ENCODE assay signal across 15 mouse cellular contexts in the genomic region with DNA sequence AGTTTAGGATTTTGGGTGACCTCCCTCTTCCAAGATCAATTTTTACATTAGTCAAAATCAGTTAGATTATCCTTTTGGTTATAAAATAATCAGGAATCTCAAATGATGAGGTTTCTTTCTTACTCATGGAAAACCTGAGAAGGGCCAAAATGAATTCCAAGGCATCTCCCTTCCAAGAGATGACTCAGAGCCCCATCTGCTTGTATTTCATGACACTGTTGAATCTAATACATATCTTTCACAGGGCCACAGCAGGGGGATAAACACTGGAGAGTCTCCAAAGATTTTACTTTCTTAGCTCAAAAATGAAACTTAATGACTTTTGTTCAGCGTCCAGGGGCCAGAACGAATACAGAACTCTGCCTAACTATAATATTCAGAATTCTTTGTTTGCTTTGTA. TPM values are rescaled to one million over a fixed set of nuclear protein-coding genes. Genes with fewer than 3 reads are reported as not detected.
DNase-seq lines count a peak whose midpoint lies in the region; ATAC-seq and TF ChIP-seq lines count a peak whose summit lies in the region.
"Had no signal": no experiment of that assay in that cellular context is flagged by ENCODE, and none has a peak within 500 bp of the region (broad histone marks: within the 10 kb centered on the region; RNA-seq: fewer than 3 reads in every experiment).

No protein-coding gene starts in this region.

- DNase-seq in cerebellum, postnatal 4 days (ENCODE audit: low spot score in 2 of 2): no peak
- peak; percentile 5 for DNase-seq in lung, embryonic 14.5 days
- no peak for DNase-seq in lung, postnatal 4 days
- peak; percentile 80 for DNase-seq in cerebellum, adult 9-11 months
- no peak for DNase-seq in adrenal gland, adult (ENCODE audit: inconsistent age in 2 of 2, low spot score in 1 of 2)
- DNase-seq: kidney, adult 8-10 months; right cerebral cortex, postnatal 14 days; thymus, postnatal 4 days had no signal

- H3K4me1 ChIP-seq in lung, embryonic 14.5 days (ENCODE audit: insufficient read depth): no peaks in the 10 kb centered on the region
- no peaks in the 10 kb centered on the region for H3K4me1 ChIP-seq in hindbrain, embryonic 16.5 days (ENCODE audit: control insufficient read depth, insufficient read depth, low read depth, low read length)
- H3K4me1 ChIP-seq: forebrain, embryonic 12.5 days; limb, embryonic 13.5 days; neural tube, embryonic 15.5 days had no signal

- H3K27ac ChIP-seq in lung, embryonic 14.5 days (ENCODE audit: low read depth): no peak overlapping the region
- no peak overlapping the region for H3K27ac ChIP-seq in hindbrain, embryonic 16.5 days (ENCODE audit: low read depth, low read length)
- H3K27ac ChIP-seq: forebrain, embryonic 12.5 days; limb, embryonic 13.5 days; neural tube, embryonic 15.5 days had no signal

- no peaks in the 10 kb centered on the region for H3K36me3 ChIP-seq in lung, embryonic 14.5 days (ENCODE audit: insufficient read depth)
- no peaks in the 10 kb centered on the region for H3K36me3 ChIP-seq in myocyte (ENCODE audit: control insufficient read depth, insufficient read depth)
- no peaks in the 10 kb centered on the region for H3K36me3 ChIP-seq in hindbrain, embryonic 16.5 days (ENCODE audit: control insufficient read depth, insufficient read depth, low read length)
- H3K36me3 ChIP-seq: forebrain, embryonic 12.5 days; limb, embryonic 13.5 days; neural tube, embryonic 15.5 days had no signal

- TF ChIP-seq CTCF in lung, embryonic 14.5 days (IDR thresholded peaks at IDR 0.05; ENCODE audit: low read depth): no peak

- no peaks in the 10 kb centered on the region for H3K9me3 ChIP-seq in lung, embryonic 14.5 days (ENCODE audit: low read depth, low read length)
- H3K9me3 ChIP-seq in hindbrain, embryonic 16.5 days (ENCODE audit: control insufficient read depth, low read length): no peaks in the 10 kb centered on the region
- H3K9me3 ChIP-seq: forebrain, embryonic 12.5 days had no signal

- H3K4me3 ChIP-seq in lung, embryonic 14.5 days (ENCODE audit: low read depth, low read length): no peak overlapping the region
- H3K4me3 ChIP-seq in myocyte: no peak overlapping the region
- H3K4me3 ChIP-seq in hindbrain, embryonic 16.5 days (ENCODE audit: low read length): no peak overlapping the region
- H3K4me3 ChIP-seq: forebrain, embryonic 12.5 days; limb, embryonic 13.5 days; neural tube, embryonic 15.5 days had no signal

- 74% methylated on average over 2 of the region's 2 CpGs for WGBS in lung, embryonic 14.5 days
- WGBS in hindbrain, embryonic 16.5 days: 83% methylated on average over 2 of the region's 2 CpGs

- no peaks in the 10 kb centered on the region for H3K79me2 ChIP-seq in myocyte (ENCODE audit: control insufficient read depth, insufficient read depth)

- TF ChIP-seq POLR2A in myocyte (IDR thresholded peaks at IDR 0.05; ENCODE audit: insufficient read length, low read depth): no peak

- H3K27me3 ChIP-seq in lung, embryonic 14.5 days (ENCODE audit: insufficient read depth, low read length): no peaks in the 10 kb centered on the region
- no peaks in the 10 kb centered on the region for H3K27me3 ChIP-seq in myocyte (ENCODE audit: control insufficient read depth, insufficient read depth, insufficient read length)
- no peaks in the 10 kb centered on the region for H3K27me3 ChIP-seq in hindbrain, embryonic 16.5 days (replicated peaks; ENCODE audit: control insufficient read depth, insufficient read depth, low read length)
- H3K27me3 ChIP-seq: forebrain, embryonic 12.5 days; limb, embryonic 13.5 days; neural tube, embryonic 15.5 days had no signal

- ATAC-seq in cerebellum, adult (ENCODE audit: insufficient number of reproducible peaks, low FRiP score, low TSS enrichment): peak; percentile 94
- ATAC-seq in lung, embryonic 14.5 days (ENCODE audit: insufficient read depth): no peak
- ATAC-seq in hindbrain, embryonic 16.5 days: no peak
- ATAC-seq: midbrain, embryonic 16.5 days had no signal

- H3K9ac ChIP-seq in lung, embryonic 14.5 days: no peak overlapping the region
- H3K9ac ChIP-seq in hindbrain, embryonic 16.5 days (ENCODE audit: low read depth, low read length): no peak overlapping the region
- H3K9ac ChIP-seq: forebrain, embryonic 12.5 days; limb, embryonic 13.5 days; neural tube, embryonic 15.5 days had no signal

- H3K4me2 ChIP-seq in lung, embryonic 14.5 days: no peak overlapping the region
- peak overlapping the region; percentile 56 for H3K4me2 ChIP-seq in myocyte (ENCODE audit: low read depth)
- no peak overlapping the region for H3K4me2 ChIP-seq in hindbrain, embryonic 16.5 days (ENCODE audit: low read length)
- H3K4me2 ChIP-seq: forebrain, embryonic 12.5 days; limb, embryonic 13.5 days; neural tube, embryonic 15.5 days had no signal

- no peak overlapping the region for H3ac ChIP-seq in myocyte (ENCODE audit: control insufficient read depth, insufficient read length)

TF ChIP-seq in myocyte, 11 proteins besides CTCF, POLR2A, EP300 and RAD21:
- TF ChIP-seq REST (IDR thresholded peaks at IDR 0.05; ENCODE audit: insufficient read depth, insufficient read length) (no peak), POLR2AphosphoS2 (IDR thresholded peaks at IDR 0.05; ENCODE audit: insufficient read length, low read depth) (no peak), SRF (IDR thresholded peaks at IDR 0.05; ENCODE audit: control insufficient read depth, insufficient read length, low read depth) (no peak), MAX (IDR thresholded peaks at IDR 0.05; ENCODE audit: low read depth) (no peak), CEBPB (IDR thresholded peaks at IDR 0.05; ENCODE audit: insufficient read depth, poor library complexity, severe bottlenecking) (no peak), USF1 (IDR thresholded peaks at IDR 0.05; ENCODE audit: low read depth) (no peak), TCF3 (IDR thresholded peaks at IDR 0.05; ENCODE audit: insufficient read length, low read depth) (no peak), MYOG (IDR thresholded peaks at IDR 0.05; ENCODE audit: control insufficient read depth in 1 of 3, insufficient read depth in 1 of 3, insufficient read length in 2 of 3, low read depth in 2 of 3) (no peak), E2F4 (IDR thresholded peaks at IDR 0.05; ENCODE audit: insufficient read depth) (no peak), MYOD1 (IDR thresholded peaks at IDR 0.05; ENCODE audit: control insufficient read depth in 1 of 3, insufficient read length in 2 of 3, low read depth in 2 of 3) (no peak), TCF12 (IDR thresholded peaks at IDR 0.05; ENCODE audit: insufficient read depth, poor library complexity, severe bottlenecking) (no peak)

RNA-seq across cellular contexts. Expression of gene Plcb4, which starts 17.2 kb away (rescaled TPM):
- 20.1 and 20.5 TPM in 2 replicates for polyA plus RNA-seq in lung, embryonic 14.5 days (2014; fragmentation: Nextera tagmentation; extraction: Ambion mirVana)
- polyA plus RNA-seq in myocyte (2012; fragmentation: generic; extraction: Trizol): 5.3 TPM
- 36.3 and 40.8 TPM in 2 replicates for polyA plus RNA-seq in hindbrain, embryonic 16.5 days (2015; fragmentation: Nextera tagmentation; extraction: Ambion mirVana)

Comparison
In these comparisons a context has a peak if more than half of its experiments do, and no peak if none do; other contexts are left out.
1. DNase-seq: peak in lung, embryonic 14.5 days (single experiment) and cerebellum, adult 9-11 months (single experiment); none in cerebellum, postnatal 4 days (0 of 2), lung, postnatal 4 days (0 of 2) and adrenal gland, adult (0 of 2).